In genomic region chr2:26638039-26638438, GRCm38 (mm10) we compare ENCODE assay signal across 11 mouse cellular contexts. TPM values are rescaled to one million over a fixed set of nuclear protein-coding genes. Genes with fewer than 3 reads are reported as not detected.
A peak's percentile ranks its signal among the peaks of the same experiment; 100 is the strongest.
DNase-seq lines count a peak whose midpoint lies in the region; ATAC-seq and TF ChIP-seq lines count a peak whose summit lies in the region.
"Had no signal": no experiment of that assay in that cellular context is flagged by ENCODE, and none has a peak within 500 bp of the region (broad histone marks: within the 10 kb centered on the region; RNA-seq: fewer than 3 reads in every experiment).

No protein-coding gene starts in this region.

- H3K9me3 ChIP-seq in kidney, postnatal 0 days (replicated peaks; ENCODE audit: low read length) = no peaks in the 10 kb centered on the region
- H3K9me3 ChIP-seq in embryonic facial prominence, embryonic 14.5 days (ENCODE audit: control insufficient read depth, low read length) = no peaks in the 10 kb centered on the region
- H3K9me3 ChIP-seq in intestine, embryonic 15.5 days = no peaks in the 10 kb centered on the region

- no peaks in the 10 kb centered on the region for H3K27me3 ChIP-seq in kidney, postnatal 0 days (ENCODE audit: insufficient read depth, low read length)
- no peaks in the 10 kb centered on the region for H3K27me3 ChIP-seq in embryonic facial prominence, embryonic 14.5 days (replicated peaks; ENCODE audit: control insufficient read depth, insufficient read depth, low read length)
- no peaks in the 10 kb centered on the region for H3K27me3 ChIP-seq in intestine, embryonic 15.5 days (replicated peaks)
- H3K27me3 ChIP-seq in myocyte (ENCODE audit: control insufficient read depth, insufficient read depth, insufficient read length) = no peaks in the 10 kb centered on the region

- no peak for DNase-seq in kidney, postnatal 0 days (ENCODE audit: low spot score)
- no peak for DNase-seq in kidney, postnatal 4 days
- DNase-seq in embryonic facial prominence, embryonic 14.5 days (ENCODE audit: low spot score) = no peak
- DNase-seq in Muller cell, postnatal 12 days (ENCODE audit: inconsistent ontology term) = no peak
- DNase-seq in kidney, postnatal 14 days = no peak
- DNase-seq: retina, postnatal 1 day had no signal

- no peak overlapping the region for H3K27ac ChIP-seq in kidney, postnatal 0 days
- H3K27ac ChIP-seq in embryonic facial prominence, embryonic 14.5 days (replicated peaks; ENCODE audit: low read depth, low read length) = no peak overlapping the region
- no peak overlapping the region for H3K27ac ChIP-seq in intestine, embryonic 15.5 days
- H3K27ac ChIP-seq: left cerebral cortex, adult 2 months had no signal

- peaks cover 29% of the 10 kb centered on the region for H3K79me2 ChIP-seq in myocyte (ENCODE audit: control insufficient read depth, insufficient read depth)

- H3K4me2 ChIP-seq in kidney, postnatal 0 days (ENCODE audit: low read length) = peak overlapping the region; percentile 62; the same call in 1 of the 2 replicates
- peak overlapping the region; percentile 70 for H3K4me2 ChIP-seq in embryonic facial prominence, embryonic 14.5 days (ENCODE audit: low read depth, low read length)
- H3K4me2 ChIP-seq in intestine, embryonic 15.5 days (replicated peaks) = peak overlapping the region; percentile 79
- H3K4me2 ChIP-seq in myocyte (ENCODE audit: low read depth) = peak overlapping the region; percentile 83

- 74% methylated on average over 5 of the region's 5 CpGs for WGBS in kidney, postnatal 0 days
- WGBS in embryonic facial prominence, embryonic 14.5 days = 82% methylated on average over 5 of the region's 5 CpGs
- WGBS in intestine, embryonic 15.5 days = 79% methylated on average over 5 of the region's 5 CpGs

- ATAC-seq in kidney, postnatal 0 days (replicated peaks; ENCODE audit: low FRiP score, low read depth) = no peak
- no peak for ATAC-seq in embryonic facial prominence, embryonic 14.5 days (ENCODE audit: low read depth)
- ATAC-seq in intestine, embryonic 15.5 days = no peak
- ATAC-seq in monocyte, adult 5-6 weeks (replicated peaks; ENCODE audit: insufficient number of reproducible peaks, low FRiP score, low TSS enrichment, poor library complexity, severe bottlenecking) = no peak
- ATAC-seq: activated CD4-positive, CD25-positive, alpha-beta regulatory T cell, adult 4 months had no signal

- H3K4me3 ChIP-seq in kidney, postnatal 0 days (replicated peaks; ENCODE audit: low read depth, low read length) = no peak overlapping the region
- peak overlapping the region; percentile 89 for H3K4me3 ChIP-seq in embryonic facial prominence, embryonic 14.5 days (ENCODE audit: low read depth, low read length)
- H3K4me3 ChIP-seq in intestine, embryonic 15.5 days (replicated peaks) = peak overlapping the region; percentile 74
- H3K4me3 ChIP-seq in myocyte = peak overlapping the region; percentile 95

- H3K36me3 ChIP-seq in kidney, postnatal 0 days (ENCODE audit: insufficient read depth, low read length) = peaks cover 22% of the 10 kb centered on the region
- peaks cover 50% of the 10 kb centered on the region for H3K36me3 ChIP-seq in embryonic facial prominence, embryonic 14.5 days (ENCODE audit: control insufficient read depth, insufficient read depth, low read length)
- peaks cover 30% of the 10 kb centered on the region for H3K36me3 ChIP-seq in intestine, embryonic 15.5 days
- peaks cover 24% of the 10 kb centered on the region for H3K36me3 ChIP-seq in myocyte (ENCODE audit: control insufficient read depth, insufficient read depth)

- TF ChIP-seq CTCF in kidney, postnatal 0 days (IDR thresholded peaks at IDR 0.05; ENCODE audit: low read depth) = no peak

- no peak for TF ChIP-seq POLR2A in myocyte (IDR thresholded peaks at IDR 0.05; ENCODE audit: insufficient read length, low read depth)

- no peak overlapping the region for H3K9ac ChIP-seq in kidney, postnatal 0 days (ENCODE audit: low read depth, low read length)
- peak overlapping the region; percentile 89; the same call in 1 of the 2 replicates for H3K9ac ChIP-seq in embryonic facial prominence, embryonic 14.5 days (ENCODE audit: low read depth, low read length)
- peak overlapping the region; percentile 87 for H3K9ac ChIP-seq in intestine, embryonic 15.5 days

- no peak overlapping the region for H3ac ChIP-seq in myocyte (ENCODE audit: control insufficient read depth, insufficient read length)

- H3K4me1 ChIP-seq in kidney, postnatal 0 days (replicated peaks; ENCODE audit: insufficient read depth, low read length) = peaks cover 8% of the 10 kb centered on the region; the same call in 1 of the 2 replicates
- H3K4me1 ChIP-seq in embryonic facial prominence, embryonic 14.5 days (ENCODE audit: control insufficient read depth, insufficient read depth, low read length) = peaks cover 10% of the 10 kb centered on the region
- peaks cover 28% of the 10 kb centered on the region for H3K4me1 ChIP-seq in intestine, embryonic 15.5 days (replicated peaks)

TF ChIP-seq in myocyte, 11 proteins besides CTCF, POLR2A, EP300 and RAD21:
- TF ChIP-seq MYOD1 (IDR thresholded peaks at IDR 0.05; ENCODE audit: control insufficient read depth in 1 of 3, insufficient read length in 2 of 3, low read depth in 2 of 3) = no peak
- TF ChIP-seq USF1 (IDR thresholded peaks at IDR 0.05; ENCODE audit: low read depth) = no peak
- no peak for TF ChIP-seq TCF3 (IDR thresholded peaks at IDR 0.05; ENCODE audit: insufficient read length, low read depth)
- no peak for TF ChIP-seq E2F4 (IDR thresholded peaks at IDR 0.05; ENCODE audit: insufficient read depth)
- no peak for TF ChIP-seq TCF12 (IDR thresholded peaks at IDR 0.05; ENCODE audit: insufficient read depth, poor library complexity, severe bottlenecking)
- no peak for TF ChIP-seq CEBPB (IDR thresholded peaks at IDR 0.05; ENCODE audit: insufficient read depth, poor library complexity, severe bottlenecking)
- no peak for TF ChIP-seq SRF (IDR thresholded peaks at IDR 0.05; ENCODE audit: control insufficient read depth, insufficient read length, low read depth)
- TF ChIP-seq POLR2AphosphoS2 (IDR thresholded peaks at IDR 0.05; ENCODE audit: insufficient read length, low read depth) = no peak
- no peak for TF ChIP-seq REST (IDR thresholded peaks at IDR 0.05; ENCODE audit: insufficient read depth, insufficient read length)
- no peak for TF ChIP-seq MYOG (IDR thresholded peaks at IDR 0.05; ENCODE audit: control insufficient read depth in 1 of 3, insufficient read depth in 1 of 3, insufficient read length in 2 of 3, low read depth in 2 of 3)
- TF ChIP-seq MAX (IDR thresholded peaks at IDR 0.05; ENCODE audit: low read depth) = no peak

RNA-seq across cellular contexts. Expression of gene Fam69b, which starts 9.8 kb away (rescaled TPM):
- polyA plus RNA-seq in kidney, postnatal 0 days (2015; fragmentation: Nextera tagmentation; extraction: Ambion mirVana) = 27.3 and 29.5 TPM in 2 replicates
- polyA plus RNA-seq in embryonic facial prominence, embryonic 14.5 days (2014; fragmentation: Nextera tagmentation; extraction: Ambion mirVana) = 31.1 and 40.1 TPM in 2 replicates
- polyA plus RNA-seq in intestine, embryonic 15.5 days (2015; fragmentation: Nextera tagmentation; extraction: Ambion mirVana) = 31.1 and 32.6 TPM in 2 replicates
- polyA plus RNA-seq in myocyte (2012; fragmentation: generic; extraction: Trizol) = 2.6 TPM
- 2.1 to 4.9 TPM in 2 of 3 replicates, not detected in the other for total RNA-seq in monocyte, adult 5-6 weeks (2017)

RNA-seq across cellular contexts. Expression of gene Lcn4, which starts 33.0 kb away (rescaled TPM):
- polyA plus RNA-seq in kidney, postnatal 0 days (2015; fragmentation: Nextera tagmentation; extraction: Ambion mirVana) = not detected in 2 replicates
- not detected in 2 replicates for polyA plus RNA-seq in embryonic facial prominence, embryonic 14.5 days (2014; fragmentation: Nextera tagmentation; extraction: Ambion mirVana)
- not detected in 2 replicates for polyA plus RNA-seq in intestine, embryonic 15.5 days (2015; fragmentation: Nextera tagmentation; extraction: Ambion mirVana)
- polyA plus RNA-seq in myocyte (2012; fragmentation: generic; extraction: Trizol) = not detected
- 1.3 TPM in 1 of 3 replicates, not detected in the others for total RNA-seq in monocyte, adult 5-6 weeks (2017)
- total RNA-seq: left cerebral cortex, adult 2 months had no signal

RNA-seq across cellular contexts. Expression of gene Agpat2, which starts 33.8 kb away (rescaled TPM):
- 53.8 and 57.1 TPM in 2 replicates for polyA plus RNA-seq in kidney, postnatal 0 days (2015; fragmentation: Nextera tagmentation; extraction: Ambion mirVana)
- 25.1 and 26.7 TPM in 2 replicates for polyA plus RNA-seq in embryonic facial prominence, embryonic 14.5 days (2014; fragmentation: Nextera tagmentation; extraction: Ambion mirVana)
- 79.9 and 90.3 TPM in 2 replicates for polyA plus RNA-seq in intestine, embryonic 15.5 days (2015; fragmentation: Nextera tagmentation; extraction: Ambion mirVana)
- 31.3 TPM for polyA plus RNA-seq in myocyte (2012; fragmentation: generic; extraction: Trizol)
- total RNA-seq in monocyte, adult 5-6 weeks (2017) = 24.2 to 27.3 TPM (median 25.1 TPM) in 3 replicates

RNA-seq across cellular contexts. Expression of gene Gm20532, which starts 51.6 kb away (rescaled TPM):
- polyA plus RNA-seq in kidney, postnatal 0 days (2015; fragmentation: Nextera tagmentation; extraction: Ambion mirVana) = not detected in 2 replicates
- not detected in 2 replicates for polyA plus RNA-seq in embryonic facial prominence, embryonic 14.5 days (2014; fragmentation: Nextera tagmentation; extraction: Ambion mirVana)
- polyA plus RNA-seq in intestine, embryonic 15.5 days (2015; fragmentation: Nextera tagmentation; extraction: Ambion mirVana) = not detected in 2 replicates
- polyA plus RNA-seq in myocyte (2012; fragmentation: generic; extraction: Trizol) = not detected
- total RNA-seq in monocyte, adult 5-6 weeks (2017) = not detected in 3 replicates
- total RNA-seq: left cerebral cortex, adult 2 months had no signal
- polyA plus RNA-seq: activated CD4-positive, CD25-positive, alpha-beta regulatory T cell, adult 4 months had no signal

RNA-seq across cellular contexts. Expression of gene Egfl7, which starts 58.2 kb away (rescaled TPM):
- 199 and 211 TPM in 2 replicates for polyA plus RNA-seq in kidney, postnatal 0 days (2015; fragmentation: Nextera tagmentation; extraction: Ambion mirVana)
- polyA plus RNA-seq in embryonic facial prominence, embryonic 14.5 days (2014; fragmentation: Nextera tagmentation; extraction: Ambion mirVana) = 110 and 119 TPM in 2 replicates
- 113 and 124 TPM in 2 replicates for polyA plus RNA-seq in intestine, embryonic 15.5 days (2015; fragmentation: Nextera tagmentation; extraction: Ambion mirVana)
- 2.7 TPM for polyA plus RNA-seq in myocyte (2012; fragmentation: generic; extraction: Trizol)
- total RNA-seq in monocyte, adult 5-6 weeks (2017) = not detected in 3 replicates
